Mouse (Mus musculus): ENCODE results near the gene Ppp1r11. TPM values are rescaled to one million over a fixed set of nuclear protein-coding genes. Genes with fewer than 3 reads are reported as not detected.

Ppp1r11 gene
- polyA plus RNA-seq, 2 experiments, result 116 to 125 TPM

- Histone ChIP-seq H3K4me2 (replicated peaks; ENCODE audit: low read depth, low read length, severe bottlenecking) (no peak overlapping the region), H3K36me3 (ENCODE audit: control insufficient read depth, insufficient read depth, low read length) (no peaks in the 10 kb centered on the region), H3K9me3 (ENCODE audit: control insufficient read depth, low read length) (no peaks in the 10 kb centered on the region), H3K9ac (ENCODE audit: low read depth, low read length, severe bottlenecking) (no peak overlapping the region), H3K27ac (replicated peaks; ENCODE audit: low read depth, low read length) (no peak overlapping the region), H3K27me3 (ENCODE audit: control insufficient read depth, insufficient read depth, low read length) (no peaks in the 10 kb centered on the region), H3K4me3 (replicated peaks; ENCODE audit: low read length) (no peak overlapping the region), H3K4me1 (ENCODE audit: control insufficient read depth, insufficient read depth, low read length) (no peaks in the 10 kb centered on the region)
- no peak for TF ChIP-seq POLR2A (IDR thresholded peaks at IDR 0.05; ENCODE audit: borderline replicate concordance, extremely low read depth, insufficient read depth, insufficient read length)
- peak; percentile 32 for DNase-seq (ENCODE audit: low spot score)
- no peak for ATAC-seq (ENCODE audit: low FRiP score, low read depth)
- WGBS, result 14% methylated on average over 9 of the region's 9 CpGs
Observed at GRCm38 (mm10) chr17:36915076-36915475, 36.5 kb downstream of the Ppp1r11 start.

GRCm38 (mm10) chr17:36914108-36914507, 37.4 kb downstream of the Ppp1r11 start:
- 15% methylated on average over 2 of the region's 2 CpGs for WGBS
- DNase-seq (ENCODE audit: low spot score), result peak; percentile 83
- no peaks in the 10 kb centered on the region for H3K9me3 ChIP-seq (ENCODE audit: control insufficient read depth, low read length)

DNA sequence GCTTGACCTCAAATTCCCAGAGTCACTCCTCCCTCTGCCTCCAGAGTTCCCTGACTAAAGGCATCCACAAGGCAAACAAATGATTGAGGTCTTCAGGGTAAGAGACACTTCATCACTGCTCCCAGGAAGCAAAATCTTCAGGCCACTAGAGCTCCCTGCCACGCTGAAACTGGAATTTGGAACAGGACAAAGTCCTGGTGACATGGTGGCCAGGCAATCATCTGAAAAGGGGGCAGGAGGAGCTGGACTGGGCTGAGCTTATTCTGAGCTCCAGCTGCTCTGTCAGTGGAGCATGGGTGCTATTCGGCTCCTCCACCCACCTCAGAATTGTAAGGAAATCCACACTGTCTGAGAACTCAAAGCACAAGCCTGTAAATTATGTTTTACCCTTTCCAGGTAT, 39.5 kb downstream of the Ppp1r11 start:
- no peak for TF ChIP-seq POLR2A (IDR thresholded peaks at IDR 0.05; ENCODE audit: borderline replicate concordance, extremely low read depth, insufficient read depth, insufficient read length)
- no peak overlapping the region for H3K27ac ChIP-seq (replicated peaks; ENCODE audit: low read depth, low read length)
- no peaks in the 10 kb centered on the region for H3K27me3 ChIP-seq (ENCODE audit: control insufficient read depth, insufficient read depth, low read length)
- no peak overlapping the region for H3K4me2 ChIP-seq (replicated peaks; ENCODE audit: low read depth, low read length, severe bottlenecking)
- no peak for ATAC-seq (ENCODE audit: low FRiP score, low read depth)
- no peaks in the 10 kb centered on the region for H3K9me3 ChIP-seq (ENCODE audit: control insufficient read depth, low read length)
- H3K36me3 ChIP-seq (ENCODE audit: control insufficient read depth, insufficient read depth, low read length), result no peaks in the 10 kb centered on the region
- H3K9ac ChIP-seq (ENCODE audit: low read depth, low read length, severe bottlenecking), result no peak overlapping the region
- H3K4me3 ChIP-seq (replicated peaks; ENCODE audit: low read length), result no peak overlapping the region
- 65% methylated on average over 2 of the region's 2 CpGs for WGBS
- DNase-seq (ENCODE audit: low spot score), result no peak
- no peaks in the 10 kb centered on the region for H3K4me1 ChIP-seq (ENCODE audit: control insufficient read depth, insufficient read depth, low read length)

More at GRCm38 (mm10) chr17:36914108-36914507, 37.4 kb downstream of the Ppp1r11 start:
- H3K36me3 ChIP-seq (ENCODE audit: control insufficient read depth, insufficient read depth, low read length), result no peaks in the 10 kb centered on the region
- H3K27me3 ChIP-seq (ENCODE audit: control insufficient read depth, insufficient read depth, low read length), result no peaks in the 10 kb centered on the region
- TF ChIP-seq POLR2A (IDR thresholded peaks at IDR 0.05; ENCODE audit: borderline replicate concordance, extremely low read depth, insufficient read depth, insufficient read length), result no peak
- no peak for ATAC-seq (ENCODE audit: low FRiP score, low read depth)
- H3K27ac ChIP-seq (replicated peaks; ENCODE audit: low read depth, low read length), result no peak overlapping the region
- no peak overlapping the region for H3K4me2 ChIP-seq (replicated peaks; ENCODE audit: low read depth, low read length, severe bottlenecking)
- no peaks in the 10 kb centered on the region for H3K4me1 ChIP-seq (ENCODE audit: control insufficient read depth, insufficient read depth, low read length)
- no peak overlapping the region for H3K9ac ChIP-seq (ENCODE audit: low read depth, low read length, severe bottlenecking)
- no peak overlapping the region for H3K4me3 ChIP-seq (replicated peaks; ENCODE audit: low read length)

- Histone ChIP-seq H3K27me3 (ENCODE audit: control insufficient read depth, insufficient read depth, low read length) (no peaks in the 10 kb centered on the region), H3K27ac (replicated peaks; ENCODE audit: low read depth, low read length) (no peak overlapping the region), H3K36me3 (ENCODE audit: control insufficient read depth, insufficient read depth, low read length) (no peaks in the 10 kb centered on the region), H3K4me1 (ENCODE audit: control insufficient read depth, insufficient read depth, low read length) (no peaks in the 10 kb centered on the region), H3K4me3 (replicated peaks; ENCODE audit: low read length) (no peak overlapping the region), H3K4me2 (replicated peaks; ENCODE audit: low read depth, low read length, severe bottlenecking) (no peak overlapping the region), H3K9ac (ENCODE audit: low read depth, low read length, severe bottlenecking) (no peak overlapping the region), H3K9me3 (ENCODE audit: control insufficient read depth, low read length) (no peaks in the 10 kb centered on the region)
- DNase-seq (ENCODE audit: low spot score) (no peak), ATAC-seq (ENCODE audit: low FRiP score, low read depth) (no peak)
- WGBS, result 45% methylated on average over 4 of the region's 4 CpGs
- TF ChIP-seq POLR2A (IDR thresholded peaks at IDR 0.05; ENCODE audit: borderline replicate concordance, extremely low read depth, insufficient read depth, insufficient read length), result no peak
Observed at GRCm38 (mm10) chr17:36909802-36910201, 41.7 kb downstream of the Ppp1r11 start.

DNA sequence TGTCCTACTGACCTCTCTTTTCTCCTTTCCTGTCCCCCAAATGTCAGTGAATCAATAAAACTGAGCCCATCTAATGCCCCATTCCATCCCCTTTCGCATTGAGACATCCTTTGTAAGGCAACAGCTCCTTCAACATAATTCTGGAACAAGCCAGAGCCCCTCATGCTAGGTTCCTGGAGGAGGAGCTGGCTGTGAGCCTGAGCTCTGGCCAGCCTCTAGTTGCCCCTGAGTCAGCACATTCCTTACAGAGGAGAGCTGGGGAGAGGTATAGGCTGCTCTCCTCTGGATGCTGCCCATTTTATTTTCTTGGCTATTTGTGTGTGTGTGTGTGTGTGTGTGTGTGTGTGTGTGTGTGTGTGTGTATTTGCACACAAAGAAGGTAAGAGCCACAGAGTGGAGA, 43.3 kb downstream of the Ppp1r11 start:
- H3K4me2 ChIP-seq (replicated peaks; ENCODE audit: low read depth, low read length, severe bottlenecking), result no peak overlapping the region
- no peak overlapping the region for H3K9ac ChIP-seq (ENCODE audit: low read depth, low read length, severe bottlenecking)
- no peaks in the 10 kb centered on the region for H3K27me3 ChIP-seq (ENCODE audit: control insufficient read depth, insufficient read depth, low read length)
- H3K36me3 ChIP-seq (ENCODE audit: control insufficient read depth, insufficient read depth, low read length), result no peaks in the 10 kb centered on the region
- WGBS, result 40% methylated on average over 1 of the region's 1 CpGs
- no peaks in the 10 kb centered on the region for H3K4me1 ChIP-seq (ENCODE audit: control insufficient read depth, insufficient read depth, low read length)
- DNase-seq (ENCODE audit: low spot score) (peak; percentile 28), ATAC-seq (ENCODE audit: low FRiP score, low read depth) (no peak)
- no peak overlapping the region for H3K4me3 ChIP-seq (replicated peaks; ENCODE audit: low read length)
- no peak overlapping the region for H3K27ac ChIP-seq (replicated peaks; ENCODE audit: low read depth, low read length)
- no peaks in the 10 kb centered on the region for H3K9me3 ChIP-seq (ENCODE audit: control insufficient read depth, low read length)
- TF ChIP-seq POLR2A (IDR thresholded peaks at IDR 0.05; ENCODE audit: borderline replicate concordance, extremely low read depth, insufficient read depth, insufficient read length), result no peak

DNA sequence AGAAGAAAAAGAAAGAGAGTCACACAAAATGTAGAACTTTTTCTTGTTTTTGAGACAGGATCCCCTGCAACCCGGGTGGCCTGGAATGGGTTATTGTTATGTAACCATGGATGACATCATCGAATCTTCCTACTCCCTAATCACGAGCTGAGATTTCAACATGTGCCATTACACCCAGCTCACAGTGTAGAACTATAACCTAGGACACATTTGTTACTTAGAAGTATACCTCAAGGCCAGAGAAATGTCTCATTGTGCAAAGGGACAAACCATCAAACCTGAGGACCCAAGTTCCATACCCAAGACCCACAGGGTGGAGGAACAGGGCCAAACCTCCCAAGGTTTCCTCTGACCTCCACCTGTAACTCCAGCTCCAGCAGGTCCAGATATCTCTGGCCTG, 47.9 kb downstream of the Ppp1r11 start:
- Histone ChIP-seq H3K4me3 (replicated peaks; ENCODE audit: low read length) (no peak overlapping the region), H3K9me3 (ENCODE audit: control insufficient read depth, low read length) (no peaks in the 10 kb centered on the region), H3K4me1 (ENCODE audit: control insufficient read depth, insufficient read depth, low read length) (no peaks in the 10 kb centered on the region), H3K27ac (replicated peaks; ENCODE audit: low read depth, low read length) (no peak overlapping the region), H3K4me2 (replicated peaks; ENCODE audit: low read depth, low read length, severe bottlenecking) (no peak overlapping the region), H3K27me3 (ENCODE audit: control insufficient read depth, insufficient read depth, low read length) (no peaks in the 10 kb centered on the region), H3K36me3 (ENCODE audit: control insufficient read depth, insufficient read depth, low read length) (no peaks in the 10 kb centered on the region), H3K9ac (ENCODE audit: low read depth, low read length, severe bottlenecking) (no peak overlapping the region)
- WGBS, result 75% methylated on average over 3 of the region's 3 CpGs
- ATAC-seq (ENCODE audit: low FRiP score, low read depth) (no peak), DNase-seq (ENCODE audit: low spot score) (no peak)
- no peak for TF ChIP-seq POLR2A (IDR thresholded peaks at IDR 0.05; ENCODE audit: borderline replicate concordance, extremely low read depth, insufficient read depth, insufficient read length)

Data from limb, embryonic 14.5 days (tissue).